Mouse (Mus musculus): Measurements from ENCODE around the gene Pex11b.

GRCm38 (mm10) chr3:96684151-96684821 is 49.1 kb downstream of the Pex11b start:
- TF ChIP-seq CTCF (IDR thresholded peaks at IDR 0.05; ENCODE audit: low read depth) (no peak), EP300 (optimal IDR thresholded peaks at IDR 0.05) (no peak)

Measured in stomach, postnatal 0 days (tissue).